Mouse (Mus musculus): ENCODE data around the gene D630003M21Rik.

Gene D630003M21Rik

GRCm38 (mm10) chr2:158236698-158237097 lies 7.7 kb upstream of the D630003M21Rik start:
- peak; percentile 27 for DNase-seq (ENCODE audit: low spot score)

GRCm38 (mm10) chr2:158233106-158233505 lies 4.1 kb upstream of the D630003M21Rik start:
- DNase-seq (ENCODE audit: low spot score): no peak

- DNase-seq (ENCODE audit: low spot score): no peak
Measured at GRCm38 (mm10) chr2:158232414-158232813, 3.4 kb upstream of the D630003M21Rik start.

- no peak for DNase-seq (ENCODE audit: low spot score)
Measured at GRCm38 (mm10) chr2:158231071-158231470, 2.0 kb upstream of the D630003M21Rik start.

- no peak for DNase-seq (ENCODE audit: low spot score)
Measured at GRCm38 (mm10) chr2:158230617-158231016, 1.6 kb upstream of the D630003M21Rik start.

- no peak for DNase-seq (ENCODE audit: low spot score)
Measured at GRCm38 (mm10) chr2:158229503-158229892, 476 bp upstream of the D630003M21Rik start.

- peak; percentile 45 for DNase-seq (ENCODE audit: low spot score)
Measured at GRCm38 (mm10) chr2:158225301-158225700, 3.7 kb downstream of the D630003M21Rik start.

- no peak for DNase-seq (ENCODE audit: low spot score)
Measured at GRCm38 (mm10) chr2:158223497-158223896, 5.5 kb downstream of the D630003M21Rik start.

- DNase-seq (ENCODE audit: low spot score): no peak
Measured at GRCm38 (mm10) chr2:158222664-158223063, 6.4 kb downstream of the D630003M21Rik start.

GRCm38 (mm10) chr2:158221446-158222084 lies 7.5 kb downstream of the D630003M21Rik start:
- no peak for DNase-seq (ENCODE audit: low spot score)

- no peak for DNase-seq (ENCODE audit: low spot score)
Measured at GRCm38 (mm10) chr2:158219562-158219961, 9.5 kb downstream of the D630003M21Rik start.

GRCm38 (mm10) chr2:158216510-158216909 lies 12.5 kb downstream of the D630003M21Rik start:
- DNase-seq (ENCODE audit: low spot score): no peak

- DNase-seq (ENCODE audit: low spot score): peak; percentile 26
Measured at GRCm38 (mm10) chr2:158215283-158216117, 13.5 kb downstream of the D630003M21Rik start.

GRCm38 (mm10) chr2:158211764-158212471 lies 17.1 kb downstream of the D630003M21Rik start:
- DNase-seq (ENCODE audit: low spot score): no peak

GRCm38 (mm10) chr2:158210958-158211357 lies 18.1 kb downstream of the D630003M21Rik start:
- no peak for DNase-seq (ENCODE audit: low spot score)

- peak; percentile 63 for DNase-seq (ENCODE audit: low spot score)
Measured at GRCm38 (mm10) chr2:158210503-158210902, 18.5 kb downstream of the D630003M21Rik start.

- no peak for DNase-seq (ENCODE audit: low spot score)
Measured at GRCm38 (mm10) chr2:158209776-158210175, 19.2 kb downstream of the D630003M21Rik start.

GRCm38 (mm10) chr2:158207848-158208247 lies 21.2 kb downstream of the D630003M21Rik start:
- DNase-seq (ENCODE audit: low spot score): peak; percentile 72

GRCm38 (mm10) chr2:158204114-158204513 lies 24.9 kb downstream of the D630003M21Rik start:
- DNase-seq (ENCODE audit: low spot score): peak; percentile 79

- no peak for DNase-seq (ENCODE audit: low spot score)
Measured at GRCm38 (mm10) chr2:158203686-158204085, 25.3 kb downstream of the D630003M21Rik start.

- peak; percentile 80 for DNase-seq (ENCODE audit: low spot score)
Measured at GRCm38 (mm10) chr2:158199281-158199680, 29.7 kb downstream of the D630003M21Rik start.

- no peak for DNase-seq (ENCODE audit: low spot score)
Measured at GRCm38 (mm10) chr2:158198861-158199260, 30.2 kb downstream of the D630003M21Rik start.

GRCm38 (mm10) chr2:158197971-158198370 lies 31.1 kb downstream of the D630003M21Rik start:
- no peak for DNase-seq (ENCODE audit: low spot score)
